Mouse (Mus musculus) neural tube, embryonic 14.5 days (tissue): Measurements from ENCODE around the gene Ier2. TPM values are rescaled to one million over a fixed set of nuclear protein-coding genes. Genes with fewer than 3 reads are reported as not detected.
A peak's percentile ranks its signal among the peaks of the same experiment; 100 is the strongest.

Experiments
- ATAC-seq: fragments of 200-750 bp; cut with Nextera tagmentation; 2 replicates; pipeline ENCODE4 v1.8.0; 2017; ENCODE audit warnings: low read depth, mild to moderate bottlenecking, moderate TSS enrichment, moderate library complexity
- H3K27ac ChIP-seq: fragments of 300-500 bp; sonication (generic); 2 replicates; pipeline ENCODE4 v1.5.1; 2014; ENCODE audit warnings: low read depth, mild to moderate bottlenecking, control low read depth, low read length, moderate library complexity, mixed read lengths
- H3K27me3 ChIP-seq: fragments of 300-500 bp; sonication (generic); 2 replicates; pipeline ENCODE4 v1.6.1; 2014; ENCODE audit warnings: low read length; ENCODE audit not compliant: control insufficient read depth, insufficient read depth
- H3K36me3 ChIP-seq: fragments of 300-500 bp; sonication (generic); 2 replicates; pipeline ENCODE4 v1.6.1; 2014; ENCODE audit warnings: low read length, mixed read lengths; ENCODE audit not compliant: control insufficient read depth, insufficient read depth
- H3K4me1 ChIP-seq: fragments of 300-500 bp; sonication (generic); 2 replicates; pipeline ENCODE4 v1.6.1; 2014; ENCODE audit warnings: low read length; ENCODE audit not compliant: control insufficient read depth, insufficient read depth
- H3K4me2 ChIP-seq: fragments of 300-500 bp; sonication (generic); 2 replicates; pipeline ENCODE4 v1.6.1; 2014; ENCODE audit warnings: mild to moderate bottlenecking, low read depth, low read length, control low read depth
- H3K4me3 ChIP-seq: fragments of 300-500 bp; sonication (generic); 2 replicates; pipeline ENCODE4 v1.5.1; 2014; ENCODE audit warnings: low read depth, low read length, control low read depth, mixed read lengths
- H3K9ac ChIP-seq: fragments of 300-500 bp; sonication (generic); replicated peaks from 2 replicates; pipeline ENCODE4 v1.6.1; 2014; ENCODE audit warnings: low read depth, mild to moderate bottlenecking, control low read depth, low read length, mixed read lengths
- H3K9me3 ChIP-seq: fragments of 300-500 bp; sonication (generic); 2 replicates; pipeline ENCODE4 v1.6.1; 2016; ENCODE audit warnings: low read length; ENCODE audit not compliant: control insufficient read depth
- WGBS: fragments of 180-500 bp; shearing (Covaris S2); extraction: QIAGEN DNeasy Blood & Tissue Kit; methylation state at CpG from one replicate; pipeline ENCODE4 v1.1.7; 2014; 5-methylcytosine and 5-hydroxymethylcytosine counted together
- polyA plus RNA-seq: library from polyadenylated mRNA; unstranded; fragments of >200 nt; fragmentation: Nextera tagmentation; extraction: Ambion mirVana; gene quantifications from 2 replicates; pipeline ENCODE4 v1.2.1, GENCODE M21; 2014

Ier2 gene
- polyA plus RNA-seq, 1 experiment from 2014 or later, result 14.4 TPM

- Histone ChIP-seq H3K4me1 (peaks cover 10% of the 10 kb centered on the region; the same call in 1 of the 2 replicates), H3K36me3 (no peaks in the 10 kb centered on the region)
- 31% methylated on average over 9 of the region's 9 CpGs for WGBS
These were observed 9.5 kb downstream of the Ier2 start for GRCm38 (mm10) chr8:84653092-84653631.

GRCm38 (mm10) chr8:84650213-84650612, 12.4 kb downstream of the Ier2 start:
- ATAC-seq, result no peak
- Histone ChIP-seq H3K9me3 (no peaks in the 10 kb centered on the region), H3K36me3 (no peaks in the 10 kb centered on the region), H3K4me1 (no peaks in the 10 kb centered on the region), H3K4me2 (no peak overlapping the region), H3K4me3 (no peak overlapping the region), H3K27me3 (no peaks in the 10 kb centered on the region), H3K9ac (no peak overlapping the region), H3K27ac (no peak overlapping the region)
- 23% methylated on average over 3 of the region's 3 CpGs for WGBS

More at GRCm38 (mm10) chr8:84653092-84653631, 9.5 kb downstream of the Ier2 start:
- Histone ChIP-seq H3K4me3 (no peak overlapping the region), H3K27ac (no peak overlapping the region), H3K4me2 (no peak overlapping the region), H3K27me3 (no peaks in the 10 kb centered on the region), H3K9ac (no peak overlapping the region), H3K9me3 (no peaks in the 10 kb centered on the region)
- no peak for ATAC-seq

GRCm38 (mm10) chr8:84647461-84647901, 15.2 kb downstream of the Ier2 start:
- no peaks in the 10 kb centered on the region for H3K4me1 ChIP-seq
- ATAC-seq, result peak; percentile 69; the same call in 1 of the 2 replicates
- no peak overlapping the region for H3K9ac ChIP-seq
- no peaks in the 10 kb centered on the region for H3K27me3 ChIP-seq
- no peak overlapping the region for H3K27ac ChIP-seq
- H3K9me3 ChIP-seq, result no peaks in the 10 kb centered on the region
- no peaks in the 10 kb centered on the region for H3K36me3 ChIP-seq
- H3K4me2 ChIP-seq, result peak overlapping the region; percentile 27
- 2% methylated on average over 14 of the region's 14 CpGs for WGBS
- peak overlapping the region; percentile 15 for H3K4me3 ChIP-seq

GRCm38 (mm10) chr8:84646800-84647199, 15.9 kb downstream of the Ier2 start:
- no peaks in the 10 kb centered on the region for H3K9me3 ChIP-seq
- peak overlapping the region; percentile 27 for H3K4me2 ChIP-seq
- H3K27ac ChIP-seq, result no peak overlapping the region
- no peak for ATAC-seq
- no peaks in the 10 kb centered on the region for H3K36me3 ChIP-seq
- 57% methylated on average over 6 of the region's 6 CpGs for WGBS
- no peak overlapping the region for H3K9ac ChIP-seq
- no peak overlapping the region for H3K4me3 ChIP-seq
- H3K27me3 ChIP-seq, result no peaks in the 10 kb centered on the region
- no peaks in the 10 kb centered on the region for H3K4me1 ChIP-seq

GRCm38 (mm10) chr8:84643019-84643418, 19.6 kb downstream of the Ier2 start:
- H3K9ac ChIP-seq, result no peak overlapping the region
- 79% methylated on average over 5 of the region's 5 CpGs for WGBS
- no peaks in the 10 kb centered on the region for H3K9me3 ChIP-seq
- no peaks in the 10 kb centered on the region for H3K4me1 ChIP-seq
- no peaks in the 10 kb centered on the region for H3K36me3 ChIP-seq
- no peak overlapping the region for H3K4me2 ChIP-seq
- no peak for ATAC-seq
- H3K4me3 ChIP-seq, result no peak overlapping the region
- no peak overlapping the region for H3K27ac ChIP-seq
- H3K27me3 ChIP-seq, result no peaks in the 10 kb centered on the region

GRCm38 (mm10) chr8:84641578-84642361, 20.9 kb downstream of the Ier2 start:
- no peak for ATAC-seq
- no peak overlapping the region for H3K27ac ChIP-seq
- H3K4me1 ChIP-seq, result no peaks in the 10 kb centered on the region
- H3K36me3 ChIP-seq, result no peaks in the 10 kb centered on the region
- H3K9me3 ChIP-seq, result no peaks in the 10 kb centered on the region
- no peak overlapping the region for H3K4me2 ChIP-seq
- no peak overlapping the region for H3K4me3 ChIP-seq
- WGBS, result 89% methylated on average over 1 of the region's 1 CpGs
- no peaks in the 10 kb centered on the region for H3K27me3 ChIP-seq
- H3K9ac ChIP-seq, result no peak overlapping the region

- 71% methylated on average over 7 of the region's 7 CpGs for WGBS
- Histone ChIP-seq H3K4me2 (no peak overlapping the region), H3K36me3 (no peaks in the 10 kb centered on the region), H3K27me3 (no peaks in the 10 kb centered on the region), H3K4me1 (peaks cover under 1% of the 10 kb centered on the region; the same call in 1 of the 2 replicates), H3K9ac (no peak overlapping the region), H3K4me3 (no peak overlapping the region), H3K9me3 (no peaks in the 10 kb centered on the region), H3K27ac (no peak overlapping the region)
- ATAC-seq, result no peak
These were observed 21.9 kb downstream of the Ier2 start for GRCm38 (mm10) chr8:84640617-84641294.

GRCm38 (mm10) chr8:84640010-84640588, 22.6 kb downstream of the Ier2 start:
- no peak overlapping the region; the same call in 1 of the 2 replicates for H3K27ac ChIP-seq
- H3K4me2 ChIP-seq, result peak overlapping the region; percentile 53
- peak overlapping the region; percentile 39 for H3K4me3 ChIP-seq
- no peaks in the 10 kb centered on the region for H3K36me3 ChIP-seq
- 36% methylated on average over 9 of the region's 9 CpGs for WGBS
- no peaks in the 10 kb centered on the region for H3K27me3 ChIP-seq
- no peak for ATAC-seq
- H3K4me1 ChIP-seq, result peaks cover 7% of the 10 kb centered on the region; the same call in 1 of the 2 replicates
- H3K9me3 ChIP-seq, result no peaks in the 10 kb centered on the region
- peak overlapping the region; percentile 16; the same call in 1 of the 2 replicates for H3K9ac ChIP-seq
